Mouse (Mus musculus) fat pad, adult 2 months (tissue): ENCODE measurements around the gene Fam136a.

ENCODE experiments used
- DNase-seq: peaks from one replicate; pipeline ENCODE4 v3.0.0-alpha.2; 2011; ENCODE audit warnings: low read depth, low spot score; ENCODE audit errors: extremely low read depth

The Fam136a gene

DNA sequence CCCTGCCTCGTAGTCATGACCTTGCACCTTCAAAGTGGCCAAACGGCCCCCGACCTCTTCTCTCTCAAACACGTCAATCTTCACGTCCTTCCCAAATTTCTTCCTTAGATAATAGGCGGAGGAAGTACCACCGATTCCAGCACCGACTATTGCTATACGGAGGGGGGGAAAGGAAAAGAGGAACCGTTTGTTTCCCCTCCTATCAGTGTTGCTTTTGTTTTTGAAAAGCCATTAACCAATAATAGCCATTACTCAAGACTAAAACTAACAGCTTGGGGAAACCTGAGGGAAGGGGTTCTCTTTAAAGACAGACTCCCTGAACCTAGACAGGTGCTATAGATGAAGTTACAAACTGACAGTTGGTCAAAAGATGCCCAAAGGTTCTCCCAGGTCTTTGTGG, 30.5 kb downstream of the Fam136a start:
- no peak for DNase-seq

DNA sequence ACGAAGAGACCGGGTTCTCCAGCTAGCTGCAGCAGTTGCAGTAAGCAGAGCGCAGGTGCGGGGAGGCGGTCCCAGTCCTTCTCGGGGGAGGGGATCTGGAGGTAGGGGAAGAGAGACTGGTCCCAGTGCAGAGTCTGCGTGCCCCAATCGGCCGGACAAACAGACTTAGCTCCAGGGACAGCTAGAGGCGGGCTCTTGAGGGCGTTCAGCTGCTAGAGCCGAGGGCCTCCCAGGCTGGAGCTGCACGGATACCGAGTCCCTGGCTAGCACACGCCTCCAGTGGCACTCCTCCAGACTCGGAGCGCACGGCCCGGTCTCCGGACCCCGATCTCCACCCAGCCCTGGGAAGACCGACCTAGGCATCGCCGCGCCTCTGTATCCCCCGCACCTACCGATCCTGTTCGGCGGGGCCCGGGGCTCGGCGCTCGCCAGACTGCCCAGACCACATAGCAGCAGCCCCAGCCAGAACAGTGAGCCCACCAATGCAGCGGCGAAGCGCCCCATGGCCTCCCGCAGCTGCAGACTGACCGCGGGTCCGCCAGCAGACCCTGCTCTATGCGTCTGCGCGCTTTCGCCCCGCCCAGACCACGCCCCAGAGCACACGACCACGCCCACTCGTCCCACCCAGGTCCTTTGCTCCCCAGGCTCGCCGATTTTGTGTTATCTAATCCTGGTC, 31.3 kb downstream of the Fam136a start, which contains the start of gene Pcyox1:
Pcyox1 (minus strand) TSS at position 574 of the 676 bp plus-strand sequence.
- DNase-seq, result no peak

DNA sequence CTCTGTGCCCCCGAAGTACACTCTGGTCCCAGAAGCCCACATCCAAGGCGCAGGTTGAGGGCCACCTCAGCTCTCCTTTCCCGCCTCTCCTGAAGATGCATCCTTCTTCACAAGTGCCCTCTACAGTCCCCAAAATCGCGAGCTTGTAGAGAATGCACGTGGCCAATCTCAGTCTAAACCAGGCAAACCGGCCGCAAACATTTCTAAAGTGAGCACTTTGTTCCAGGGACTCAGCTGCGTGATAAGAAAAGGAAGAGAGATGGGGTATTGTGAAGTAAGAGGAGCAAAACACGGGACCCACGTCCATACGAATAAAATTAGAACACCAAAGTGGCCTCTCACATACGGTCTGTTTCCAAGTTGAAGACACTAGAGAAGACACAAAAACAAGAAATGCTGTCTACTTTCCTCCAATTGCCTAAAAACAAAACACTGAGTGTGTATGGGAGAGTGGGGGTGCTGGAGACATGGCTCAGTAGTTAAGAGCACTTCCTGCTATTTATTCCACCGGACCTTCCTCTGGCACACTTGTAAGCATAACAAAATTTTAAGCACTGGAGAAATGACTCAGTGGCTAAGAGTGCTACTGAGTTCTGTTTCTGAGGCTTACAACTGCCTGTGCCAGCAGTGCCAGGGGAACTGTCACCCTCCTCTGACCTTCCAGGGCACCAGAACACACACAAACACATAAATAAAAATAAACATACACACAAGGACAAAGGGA, 32.0 kb downstream of the Fam136a start:
- no peak for DNase-seq

DNA sequence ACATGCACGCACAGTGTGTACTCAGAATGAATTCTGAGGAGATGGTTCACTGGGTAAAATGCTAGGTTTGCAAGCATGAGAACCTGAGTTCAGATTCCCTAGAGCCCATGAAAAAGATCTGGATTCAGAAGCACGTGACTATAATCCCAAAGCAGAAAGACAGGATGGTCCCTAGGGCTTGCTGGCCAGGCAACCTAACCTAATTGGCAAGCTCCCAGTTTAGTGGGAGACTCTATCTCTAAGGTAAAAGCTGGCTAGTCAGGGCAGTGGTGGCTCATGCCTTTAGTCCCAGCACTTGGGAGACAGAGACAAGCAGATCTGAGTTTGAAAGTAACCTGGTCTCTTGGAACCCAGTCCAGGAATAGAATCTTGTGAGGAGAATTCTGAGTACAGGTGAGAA, 33.5 kb downstream of the Fam136a start:
- DNase-seq, result no peak

DNA sequence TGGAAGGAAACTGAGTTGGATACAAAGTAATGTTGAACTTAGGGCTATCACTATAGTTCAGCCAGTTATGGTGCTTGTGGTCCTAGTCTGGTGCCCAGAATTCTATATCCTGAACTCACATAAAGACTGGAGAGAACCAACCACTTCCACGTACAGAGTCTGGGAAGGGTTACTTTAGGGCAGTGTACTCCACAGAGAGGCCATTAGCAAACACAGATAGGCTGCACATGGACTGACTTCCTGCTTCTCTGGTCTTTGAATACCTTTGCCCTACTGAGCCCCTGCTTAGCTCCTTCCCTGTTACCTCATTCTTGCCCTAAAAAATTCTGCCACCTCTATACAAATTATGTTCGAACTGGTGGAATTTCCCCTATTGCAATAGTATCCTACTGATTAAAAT, 34.5 kb downstream of the Fam136a start:
- DNase-seq, result no peak

DNA sequence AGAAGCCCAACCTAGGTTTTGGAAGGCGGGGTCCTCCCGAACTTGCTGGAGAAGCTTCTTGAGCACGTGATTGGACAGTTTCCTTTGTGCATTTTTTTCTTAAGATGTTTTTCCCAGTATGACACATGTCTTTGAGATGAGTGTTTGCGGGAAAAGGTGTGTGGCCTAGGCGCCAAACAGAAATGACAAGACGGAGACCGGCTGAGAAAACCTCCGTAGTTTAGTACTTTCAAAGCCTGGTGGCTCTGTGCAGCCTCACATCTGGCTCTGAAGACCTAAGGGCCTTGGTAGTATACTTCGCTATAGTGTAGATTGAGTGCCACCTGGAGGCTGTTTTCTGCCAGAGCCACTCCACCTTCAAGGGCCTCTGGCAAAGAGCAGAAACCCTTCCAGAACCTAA, 35.5 kb downstream of the Fam136a start:
- no peak for DNase-seq

DNA sequence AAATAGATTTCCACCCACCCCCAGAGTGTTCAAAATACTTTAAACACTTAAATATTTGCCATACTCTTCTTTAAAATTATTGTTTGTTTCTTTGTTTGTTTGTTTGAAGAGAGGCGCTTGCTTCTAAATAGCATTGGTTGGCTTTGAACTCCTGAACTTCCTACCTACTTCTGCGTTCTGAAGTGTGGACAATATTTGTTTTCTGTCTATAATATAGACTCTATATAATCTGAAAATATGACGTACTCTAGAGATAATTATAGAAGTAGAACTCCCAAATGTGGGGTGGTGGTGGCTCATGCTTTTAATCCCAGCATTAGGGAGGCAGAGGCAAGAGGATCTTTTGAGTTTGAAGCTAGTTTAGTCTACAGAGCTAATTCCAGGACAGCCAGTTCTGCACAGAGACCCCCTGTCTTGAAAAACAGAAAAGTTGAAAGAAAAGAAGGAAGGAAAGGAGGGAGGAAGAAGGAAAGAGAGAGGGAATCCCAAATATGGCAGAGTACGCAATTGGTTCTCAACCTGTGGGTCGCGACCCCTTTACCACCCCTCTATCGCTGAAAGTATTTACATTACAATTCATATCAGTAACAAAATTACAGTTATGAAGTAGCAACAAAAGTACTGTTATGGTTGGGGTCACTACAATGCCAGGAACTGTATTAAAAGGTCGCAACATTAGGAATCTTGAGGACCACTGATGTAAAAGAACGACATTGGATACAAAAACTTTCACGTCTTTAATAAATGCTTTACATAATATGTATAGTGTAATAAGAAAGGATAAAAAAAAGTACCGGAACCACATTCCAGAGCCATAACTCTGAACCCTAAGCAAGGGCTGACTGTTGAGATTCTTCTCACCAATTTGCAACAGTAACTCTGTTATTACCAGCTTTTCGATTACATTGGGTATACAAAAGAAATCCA, 37.5 kb downstream of the Fam136a start:
- no peak for DNase-seq

DNA sequence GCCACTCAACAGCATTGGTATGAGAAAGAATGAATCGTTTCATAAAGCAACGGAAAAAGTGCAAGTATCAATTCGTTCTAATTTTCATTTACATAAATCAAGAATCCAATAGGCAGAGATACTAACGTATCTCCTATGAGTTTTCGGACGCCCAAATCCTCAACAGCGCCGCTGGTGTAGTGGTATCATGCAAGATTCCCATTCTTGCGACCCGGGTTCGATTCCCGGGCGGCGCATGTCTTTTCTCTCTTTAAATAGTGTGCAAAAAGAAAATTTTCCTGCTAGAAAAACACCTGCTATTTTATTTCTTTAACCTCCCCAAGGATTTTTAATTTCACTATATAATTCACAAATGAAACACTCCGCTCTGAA, 38.3 kb downstream of the Fam136a start:
- DNase-seq, result no peak

DNA sequence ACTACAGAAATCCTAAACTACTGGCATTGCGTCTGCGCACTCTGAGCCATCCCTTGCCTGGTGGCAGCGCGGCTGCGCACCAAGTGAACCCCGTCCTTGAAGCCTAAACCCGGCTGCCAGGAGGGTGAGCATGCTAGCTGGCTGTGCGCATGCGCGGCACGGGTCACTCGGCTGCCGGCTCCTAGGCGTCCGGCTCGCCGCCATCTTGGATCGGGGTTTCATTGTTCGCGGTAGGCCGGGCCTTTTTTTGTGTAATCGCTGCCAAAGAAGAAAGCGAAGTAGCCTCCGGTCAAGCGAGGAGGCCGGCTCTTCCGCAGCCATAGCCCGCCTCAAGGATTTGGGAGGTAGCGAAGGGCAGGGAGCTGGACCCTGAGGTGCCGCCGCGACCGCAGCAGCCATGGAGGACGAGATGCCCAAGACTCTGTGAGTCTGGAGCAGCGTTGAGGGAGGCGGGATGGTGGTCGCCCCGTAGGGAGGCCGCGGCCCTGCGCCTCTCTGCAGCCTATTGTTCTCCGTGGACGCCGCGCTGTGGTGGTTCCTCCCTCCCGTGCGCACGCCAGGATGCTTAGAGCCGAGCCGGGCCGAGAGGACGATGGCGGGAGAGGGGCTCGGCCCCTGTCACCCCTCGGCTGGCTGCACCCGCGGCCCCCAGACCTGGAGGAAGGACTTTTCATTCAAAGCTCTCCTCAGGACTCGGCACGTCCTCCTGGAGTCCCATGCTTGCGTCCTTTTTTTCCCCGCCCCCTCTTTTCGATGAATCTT, 38.8 kb downstream of the Fam136a start, which contains the start of gene Tia1:
Tia1 (plus strand) TSS at position 120 of the 762 bp plus-strand sequence.
- peak; percentile 64 for DNase-seq

DNA sequence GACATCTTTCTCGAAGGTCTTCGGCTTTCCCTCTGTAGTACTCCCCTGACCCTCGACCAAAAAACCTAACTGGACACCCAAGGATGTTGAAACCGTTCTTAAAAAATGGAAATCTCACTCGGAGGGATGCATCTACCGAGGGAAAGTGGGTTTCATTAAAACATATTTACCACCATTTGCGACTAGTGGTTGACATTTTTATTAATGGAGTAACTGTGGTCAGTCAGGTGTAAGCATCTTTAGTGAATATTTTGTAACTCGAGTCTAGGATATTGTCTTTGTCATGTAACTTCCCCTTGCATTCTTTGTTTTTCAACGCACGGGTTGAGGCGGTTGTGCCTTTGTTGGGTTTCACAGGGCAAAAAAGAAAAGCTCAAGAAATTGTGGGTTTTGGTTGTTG, 39.5 kb downstream of the Fam136a start:
- DNase-seq, result no peak

DNA sequence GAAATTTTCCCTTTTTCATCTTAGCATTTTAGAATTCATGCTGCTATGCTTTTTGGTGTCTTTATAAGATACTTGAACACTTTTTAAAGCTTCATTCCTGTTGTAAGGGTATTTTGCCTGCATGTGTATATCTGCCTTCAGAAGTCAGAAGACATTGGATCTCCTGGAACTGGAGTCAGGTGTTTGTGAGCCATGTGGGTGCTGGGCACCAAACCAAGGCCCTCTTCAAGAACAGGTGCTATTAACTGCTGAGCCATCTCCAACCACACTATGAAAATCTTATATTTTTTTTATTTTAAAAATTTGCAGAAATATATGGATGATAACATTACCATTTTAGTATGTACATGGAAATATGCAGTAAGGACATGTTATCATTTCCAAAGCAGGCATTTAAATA, 40.9 kb downstream of the Fam136a start:
- no peak for DNase-seq

DNA sequence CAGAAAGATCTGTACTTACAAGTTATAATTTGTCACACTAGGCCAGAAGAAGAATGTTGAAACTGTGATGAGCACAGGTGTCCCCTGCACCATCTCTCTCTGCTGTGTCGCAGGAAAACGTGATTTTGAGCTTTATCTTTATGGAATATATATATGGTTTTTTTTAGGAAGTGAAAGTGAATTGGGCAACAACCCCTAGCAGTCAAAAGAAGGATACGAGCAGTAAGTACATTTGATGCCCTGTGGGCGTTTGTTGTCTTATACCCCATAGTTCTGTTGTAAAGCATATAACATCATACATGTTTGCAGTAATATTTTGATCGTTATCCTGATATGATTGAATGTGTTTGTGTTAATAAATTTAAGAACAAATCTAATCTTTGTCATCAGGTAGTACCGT, 53.3 kb downstream of the Fam136a start:
- DNase-seq, result no peak

DNA sequence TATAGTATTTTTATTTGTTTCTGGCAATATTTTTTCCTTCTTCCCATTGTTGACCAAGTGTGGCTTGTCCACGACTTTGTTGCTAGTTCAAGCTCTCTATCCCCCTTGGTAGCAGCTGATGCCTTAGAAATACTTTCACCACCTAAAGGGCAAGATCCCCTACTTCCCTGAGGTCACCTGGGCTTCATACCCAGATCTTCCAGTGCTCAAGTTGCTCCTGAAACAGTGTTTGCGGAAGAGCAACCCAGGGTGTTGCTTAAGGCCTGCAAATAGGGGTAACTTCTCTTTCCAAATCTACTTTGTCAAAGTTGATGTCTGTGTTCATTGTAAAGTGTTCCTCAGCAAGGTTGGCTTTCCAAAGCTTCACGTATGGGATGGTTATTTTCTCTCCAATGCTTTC, 53.8 kb downstream of the Fam136a start:
- no peak for DNase-seq
